Mouse (Mus musculus) thymus, adult 2 months (tissue): ENCODE results near the gene Bet1l.
A peak's percentile ranks its signal among the peaks of the same experiment; 100 is the strongest.

ENCODE experiments used
- CTCF ChIP-seq: fragments of 200-500 bp; IDR thresholded peaks from 2 replicates; pipeline ENCODE4 v1.5.1; 2012; ENCODE audit warnings: mild to moderate bottlenecking, control low read depth, low read length, moderate library complexity, borderline replicate concordance; ENCODE audit not compliant: control insufficient read depth, poor library complexity, insufficient read depth; ENCODE audit errors: extremely low read depth
- POLR2A ChIP-seq: fragments of 200-500 bp; IDR thresholded peaks from 2 replicates; pipeline ENCODE4 v1.6.1; 2012; ENCODE audit warnings: mild to moderate bottlenecking, low read length, control low read depth, moderate library complexity; ENCODE audit not compliant: control insufficient read depth, poor library complexity, insufficient read depth; ENCODE audit errors: extremely low read depth

GRCm38 (mm10) chr7:140881696-140882468 lies 24.5 kb upstream of the Bet1l start, which contains the start of the genes Psmd13 and Sirt3:
- TF ChIP-seq POLR2A (peak; percentile 56), CTCF (no peak)
